Mouse (Mus musculus) intestine, embryonic 16.5 days (tissue): ENCODE results near the gene Taok3. TPM values are rescaled to one million over a fixed set of nuclear protein-coding genes. Genes with fewer than 3 reads are reported as not detected.

Experiments
- ATAC-seq: fragments of 200-750 bp; cut with Nextera tagmentation; 2 replicates; pipeline ENCODE4 v1.8.0; 2017; ENCODE audit warnings: moderate TSS enrichment, moderate library complexity
- H3K27ac ChIP-seq: fragments of 300-500 bp; sonication (generic); 2 replicates; pipeline ENCODE4 v1.5.1; 2014; ENCODE audit warnings: mild to moderate bottlenecking, low read length
- H3K27me3 ChIP-seq: fragments of 300-500 bp; sonication (generic); replicated peaks from 2 replicates; pipeline ENCODE4 v1.6.1; 2014; ENCODE audit warnings: low read length, control low read depth, mixed read lengths; ENCODE audit not compliant: control insufficient read depth, insufficient read depth
- H3K36me3 ChIP-seq: fragments of 300-500 bp; sonication (generic); 2 replicates; pipeline ENCODE4 v1.6.1; 2014; ENCODE audit warnings: low read length, control low read depth; ENCODE audit not compliant: control insufficient read depth, insufficient read depth
- H3K4me1 ChIP-seq: fragments of 300-500 bp; sonication (generic); 2 replicates; pipeline ENCODE4 v1.6.1; 2014; ENCODE audit warnings: low read length, control low read depth, mixed read lengths; ENCODE audit not compliant: control insufficient read depth, insufficient read depth
- H3K4me2 ChIP-seq: fragments of 300-500 bp; sonication (generic); 2 replicates; pipeline ENCODE4 v1.6.1; 2014; ENCODE audit warnings: low read depth, low read length, control low read depth
- H3K4me3 ChIP-seq: fragments of 300-500 bp; sonication (generic); 2 replicates; pipeline ENCODE4 v1.5.1; 2014; ENCODE audit warnings: mild to moderate bottlenecking, low read length
- H3K9ac ChIP-seq: fragments of 300-500 bp; sonication (generic); 2 replicates; pipeline ENCODE4 v1.6.1; 2014; ENCODE audit warnings: low read depth, low read length
- H3K9me3 ChIP-seq: fragments of 300-500 bp; sonication (generic); 2 replicates; pipeline ENCODE4 v1.6.1; 2016; ENCODE audit warnings: low read length, control low read depth; ENCODE audit not compliant: control insufficient read depth
- WGBS: fragments of 180-500 bp; shearing (Covaris S2); extraction: QIAGEN DNeasy Blood & Tissue Kit; methylation state at CpG from one replicate; pipeline ENCODE4 v1.1.7; 2014; 5-methylcytosine and 5-hydroxymethylcytosine counted together
- polyA plus RNA-seq: library from polyadenylated mRNA; unstranded; fragments of >200 nt; fragmentation: Nextera tagmentation; extraction: Ambion mirVana; gene quantifications from 2 replicates; pipeline ENCODE4 v1.2.1, GENCODE M21; 2015

Taok3 gene
- polyA plus RNA-seq, 1 experiment from 2014 or later, result 51.5 TPM

- Histone ChIP-seq H3K27me3 (no peaks in the 10 kb centered on the region), H3K9ac (no peak overlapping the region), H3K36me3 (no peaks in the 10 kb centered on the region), H3K4me3 (peak overlapping the region; percentile 23; the same call in 1 of the 2 replicates), H3K4me1 (peaks cover 6% of the 10 kb centered on the region; the same call in 1 of the 2 replicates), H3K4me2 (no peak overlapping the region; the same call in 1 of the 2 replicates), H3K9me3 (no peaks in the 10 kb centered on the region), H3K27ac (no peak overlapping the region)
- 0 out of 2 replicates have a peak, but pooled peaks have one; percentile 17 for ATAC-seq
- 40% methylated on average over 22 of the region's 22 CpGs for WGBS
Measured at GRCm38 (mm10) chr5:117242671-117243478, 122.9 kb downstream of the Taok3 start.

GRCm38 (mm10) chr5:117245170-117245569 lies 125.2 kb downstream of the Taok3 start:
- H3K27ac ChIP-seq, result no peak overlapping the region
- peaks cover 3% of the 10 kb centered on the region; the same call in 1 of the 2 replicates for H3K4me1 ChIP-seq
- no peak overlapping the region for H3K9ac ChIP-seq
- no peak overlapping the region for H3K4me2 ChIP-seq
- H3K9me3 ChIP-seq, result no peaks in the 10 kb centered on the region
- H3K27me3 ChIP-seq, result no peaks in the 10 kb centered on the region
- H3K36me3 ChIP-seq, result no peaks in the 10 kb centered on the region
- ATAC-seq, result no peak
- 87% methylated on average over 8 of the region's 8 CpGs for WGBS
- H3K4me3 ChIP-seq, result no peak overlapping the region

GRCm38 (mm10) chr5:117248351-117248750 lies 128.4 kb downstream of the Taok3 start:
- H3K4me1 ChIP-seq, result no peaks in the 10 kb centered on the region
- no peak overlapping the region for H3K4me3 ChIP-seq
- no peak overlapping the region for H3K9ac ChIP-seq
- no peak overlapping the region for H3K27ac ChIP-seq
- 32% methylated on average over 10 of the region's 10 CpGs for WGBS
- H3K4me2 ChIP-seq, result no peak overlapping the region
- ATAC-seq, result peak; percentile 36
- peaks cover 8% of the 10 kb centered on the region for H3K36me3 ChIP-seq
- H3K9me3 ChIP-seq, result no peaks in the 10 kb centered on the region
- no peaks in the 10 kb centered on the region for H3K27me3 ChIP-seq

- H3K4me2 ChIP-seq, result no peak overlapping the region
- WGBS, result 67% methylated on average over 23 of the region's 24 CpGs
- no peaks in the 10 kb centered on the region for H3K27me3 ChIP-seq
- ATAC-seq, result no peak
- H3K9ac ChIP-seq, result no peak overlapping the region
- no peaks in the 10 kb centered on the region for H3K4me1 ChIP-seq
- H3K36me3 ChIP-seq, result peaks cover 8% of the 10 kb centered on the region
- H3K9me3 ChIP-seq, result no peaks in the 10 kb centered on the region
- H3K4me3 ChIP-seq, result no peak overlapping the region
- H3K27ac ChIP-seq, result no peak overlapping the region
Measured at GRCm38 (mm10) chr5:117250796-117251195, 130.9 kb downstream of the Taok3 start.

GRCm38 (mm10) chr5:117251763-117252162 lies 131.8 kb downstream of the Taok3 start:
- Histone ChIP-seq H3K4me3 (no peak overlapping the region), H3K4me2 (no peak overlapping the region), H3K9ac (no peak overlapping the region), H3K27me3 (no peaks in the 10 kb centered on the region), H3K4me1 (no peaks in the 10 kb centered on the region), H3K9me3 (no peaks in the 10 kb centered on the region), H3K27ac (no peak overlapping the region), H3K36me3 (peaks cover 15% of the 10 kb centered on the region)
- 85% methylated on average over 3 of the region's 3 CpGs for WGBS
- ATAC-seq, result no peak

- H3K9ac ChIP-seq, result no peak overlapping the region
- ATAC-seq, result no peak
- H3K9me3 ChIP-seq, result no peaks in the 10 kb centered on the region
- H3K27ac ChIP-seq, result no peak overlapping the region
- 75% methylated on average over 15 of the region's 15 CpGs for WGBS
- H3K4me2 ChIP-seq, result no peak overlapping the region
- no peak overlapping the region for H3K4me3 ChIP-seq
- no peaks in the 10 kb centered on the region for H3K27me3 ChIP-seq
- peaks cover 9% of the 10 kb centered on the region for H3K36me3 ChIP-seq
- H3K4me1 ChIP-seq, result no peaks in the 10 kb centered on the region
Measured at GRCm38 (mm10) chr5:117258276-117258675, 138.3 kb downstream of the Taok3 start.

GRCm38 (mm10) chr5:117263566-117263965 lies 143.6 kb downstream of the Taok3 start:
- H3K4me1 ChIP-seq, result no peaks in the 10 kb centered on the region
- no peaks in the 10 kb centered on the region for H3K27me3 ChIP-seq
- H3K4me3 ChIP-seq, result no peak overlapping the region
- no peak overlapping the region for H3K4me2 ChIP-seq
- peaks cover 7% of the 10 kb centered on the region for H3K9me3 ChIP-seq
- no peak for ATAC-seq
- H3K36me3 ChIP-seq, result peaks cover 10% of the 10 kb centered on the region
- H3K9ac ChIP-seq, result no peak overlapping the region
- H3K27ac ChIP-seq, result no peak overlapping the region
- WGBS, result 82% methylated on average over 21 of the region's 21 CpGs

- Histone ChIP-seq H3K27ac (no peak overlapping the region), H3K4me2 (no peak overlapping the region), H3K9ac (no peak overlapping the region), H3K4me1 (no peaks in the 10 kb centered on the region), H3K9me3 (peaks cover 7% of the 10 kb centered on the region), H3K27me3 (no peaks in the 10 kb centered on the region), H3K4me3 (no peak overlapping the region), H3K36me3 (peaks cover 10% of the 10 kb centered on the region)
- 57% methylated on average over 5 of the region's 5 CpGs for WGBS
- ATAC-seq, result no peak
Measured at GRCm38 (mm10) chr5:117264701-117265100, 144.8 kb downstream of the Taok3 start.

GRCm38 (mm10) chr5:117267913-117268312 lies 148.0 kb downstream of the Taok3 start:
- H3K4me1 ChIP-seq, result no peaks in the 10 kb centered on the region
- ATAC-seq, result no peak
- H3K27ac ChIP-seq, result no peak overlapping the region
- peaks cover 10% of the 10 kb centered on the region for H3K36me3 ChIP-seq
- 74% methylated on average over 14 of the region's 14 CpGs for WGBS
- no peak overlapping the region for H3K4me3 ChIP-seq
- no peak overlapping the region for H3K9ac ChIP-seq
- H3K4me2 ChIP-seq, result no peak overlapping the region
- H3K9me3 ChIP-seq, result peaks cover 7% of the 10 kb centered on the region
- H3K27me3 ChIP-seq, result no peaks in the 10 kb centered on the region
